Mouse (Mus musculus): ENCODE data around the gene Tbc1d8. TPM values are rescaled to one million over a fixed set of nuclear protein-coding genes. Genes with fewer than 3 reads are reported as not detected.

Tbc1d8 gene
- total RNA-seq, 2 experiments from 2014 or later = 18.3 to 20.2 TPM

DNA sequence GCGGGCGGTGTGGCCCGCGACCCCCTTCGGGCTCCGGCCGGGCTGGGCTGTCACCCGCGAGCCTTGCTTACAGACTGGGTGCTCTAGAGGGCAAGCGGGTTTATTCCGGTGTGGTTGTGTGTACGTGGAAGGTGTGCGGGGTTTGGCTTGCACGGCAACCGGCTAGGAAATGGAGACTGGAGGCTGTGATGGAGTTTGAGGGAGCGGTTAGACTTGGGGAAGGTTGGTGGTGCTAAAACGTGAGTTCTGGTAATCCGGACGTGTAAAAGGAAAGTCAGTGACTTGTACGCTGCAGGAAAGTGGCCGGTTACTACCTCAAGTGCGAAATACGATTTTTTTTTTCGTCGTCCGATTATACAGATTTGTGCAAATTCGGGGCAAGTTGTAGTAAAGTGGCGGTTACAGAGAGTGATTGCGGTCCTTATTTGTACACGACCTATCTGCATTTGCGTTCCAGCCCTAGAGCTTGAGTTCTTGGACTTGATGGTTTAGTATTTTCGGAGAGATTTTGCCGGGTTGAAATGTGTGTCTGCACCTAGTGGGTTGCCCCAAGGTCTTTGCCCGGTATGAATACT is 110.2 kb downstream of the Tbc1d8 start:
- no peak for TF ChIP-seq CTCF (IDR thresholded peaks at IDR 0.05)
- H3K27ac ChIP-seq = peak overlapping the region; percentile 94
- DNase-seq (ENCODE audit: extremely low spot score in 1 of 2, low spot score in 2 of 2) = no peak
- H3K4me3 ChIP-seq = peak overlapping the region; percentile 60
- intact Hi-C loops (cut with DNase I) = no loop called here

DNA sequence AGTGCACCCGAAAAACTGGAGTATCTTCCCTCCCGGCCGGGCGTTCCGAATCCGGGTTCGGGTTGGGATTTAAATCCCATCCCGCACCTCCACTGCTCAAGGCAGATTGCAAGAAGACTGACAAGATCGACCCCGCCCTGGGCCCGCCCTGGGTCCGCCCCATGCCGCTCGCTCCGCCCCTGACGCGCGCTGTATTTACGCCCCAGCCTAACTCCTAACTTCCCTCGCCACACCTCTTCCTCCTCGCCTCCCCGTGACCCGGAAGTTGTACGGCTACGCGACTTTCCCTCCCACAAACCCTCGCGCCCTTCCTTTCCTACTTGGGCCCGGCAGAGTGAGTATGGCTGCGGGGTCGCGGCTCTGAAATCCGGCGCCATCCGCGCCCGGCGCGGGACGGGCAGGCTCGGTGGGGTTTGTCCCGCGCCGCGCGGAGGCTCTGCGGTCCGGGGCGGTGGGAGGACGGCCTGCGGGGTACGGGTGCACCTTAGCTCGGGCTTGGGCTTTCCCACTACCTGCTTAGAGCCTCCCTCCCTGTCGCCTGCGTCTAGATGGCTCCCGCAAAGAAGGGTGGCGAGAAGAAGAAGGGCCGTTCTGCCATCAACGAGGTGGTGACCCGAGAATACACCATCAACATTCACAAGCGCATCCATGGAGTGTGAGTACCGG is 110.8 kb downstream of the Tbc1d8 start, which contains the start of gene Rpl31:
Rpl31 (plus strand) TSS at position 242 of the 666 bp plus-strand sequence.
- intact Hi-C loops (cut with DNase I) = no loop called here

DNA sequence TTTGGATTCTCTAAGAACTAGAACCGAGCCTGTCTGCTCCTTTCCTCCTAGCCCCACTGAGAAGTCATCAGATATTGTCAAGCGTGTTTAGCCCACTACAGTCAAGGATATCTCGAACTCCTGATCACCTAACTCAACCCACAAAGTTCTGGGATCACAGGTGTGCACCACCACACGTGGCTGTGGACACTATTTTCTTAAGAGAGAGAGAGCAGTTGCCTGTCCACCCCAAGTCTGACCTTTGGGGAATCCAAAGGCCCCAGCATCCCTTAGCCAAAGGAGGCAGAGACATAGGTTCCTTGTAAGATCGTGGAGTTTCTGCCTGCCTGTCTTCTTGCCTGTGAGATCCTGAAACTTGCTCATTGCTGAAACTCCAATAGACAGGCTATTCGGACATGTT is 111.5 kb downstream of the Tbc1d8 start:
- no peak for TF ChIP-seq CTCF (IDR thresholded peaks at IDR 0.05)
- intact Hi-C loops (cut with DNase I) = no loop called here
- H3K27ac ChIP-seq = peak overlapping the region; percentile 84
- peak overlapping the region; percentile 60 for H3K4me3 ChIP-seq
- no peak for DNase-seq (ENCODE audit: extremely low spot score in 1 of 2, low spot score in 2 of 2)

More for the DNA sequence above, 110.8 kb downstream of the Tbc1d8 start, which contains the start of gene Rpl31:
- DNase-seq (ENCODE audit: extremely low spot score in 1 of 2, low spot score in 2 of 2) = peak; percentile 97
- H3K27ac ChIP-seq = peak within 1 kb of the TSS; percentile 94
- TF ChIP-seq CTCF (IDR thresholded peaks at IDR 0.05) = no peak
- H3K4me3 ChIP-seq = peak within 1 kb of the TSS; percentile 60

DNA sequence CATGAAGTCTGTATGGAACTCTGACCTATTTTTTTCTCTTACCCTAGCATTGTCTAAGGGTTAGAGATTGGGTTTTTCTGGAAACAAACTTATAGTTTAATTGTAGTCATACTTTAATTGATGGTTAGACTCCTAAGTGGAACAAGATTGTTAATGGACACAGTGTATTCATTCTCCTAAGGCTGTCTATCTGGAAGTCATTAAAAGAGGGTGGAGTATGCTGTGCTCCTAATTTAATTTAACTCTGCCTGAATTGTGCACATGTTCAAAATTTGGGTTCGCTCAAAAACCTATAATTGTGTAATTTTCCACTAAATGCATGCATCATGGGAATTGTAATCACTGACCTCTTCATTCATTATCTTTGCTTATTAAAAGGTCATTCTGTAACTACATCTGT is 113.0 kb downstream of the Tbc1d8 start:
- TF ChIP-seq CTCF (IDR thresholded peaks at IDR 0.05) = no peak
- Histone ChIP-seq H3K4me3 (no peak overlapping the region), H3K27ac (no peak overlapping the region)
- DNase-seq (ENCODE audit: extremely low spot score in 1 of 2, low spot score in 2 of 2) = no peak
- intact Hi-C loops (cut with DNase I) = no loop called here

DNA sequence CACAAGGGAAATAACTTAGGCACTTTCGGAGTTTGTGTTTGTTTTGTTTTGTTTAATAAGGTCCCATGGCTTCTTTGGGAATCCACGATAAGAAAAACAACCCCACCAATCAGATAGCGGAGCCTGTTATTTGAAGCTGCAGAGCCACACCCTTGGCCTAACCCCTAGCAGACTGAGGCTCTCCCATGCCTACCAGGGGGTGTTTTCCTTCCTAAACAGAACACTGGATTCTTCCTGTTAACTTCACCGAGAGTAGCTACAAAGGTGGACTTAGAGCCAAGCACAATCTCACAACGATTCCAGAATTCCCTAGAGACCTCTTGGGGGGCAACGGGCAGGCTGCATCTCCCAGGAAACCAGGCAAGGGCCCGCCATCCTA is 116.1 kb downstream of the Tbc1d8 start:
- Histone ChIP-seq H3K4me3 (no peak overlapping the region), H3K27ac (no peak overlapping the region)
- no peak for TF ChIP-seq CTCF (IDR thresholded peaks at IDR 0.05)
- intact Hi-C loops (cut with DNase I) = no loop called here
- no peak for DNase-seq (ENCODE audit: extremely low spot score in 1 of 2, low spot score in 2 of 2)

DNA sequence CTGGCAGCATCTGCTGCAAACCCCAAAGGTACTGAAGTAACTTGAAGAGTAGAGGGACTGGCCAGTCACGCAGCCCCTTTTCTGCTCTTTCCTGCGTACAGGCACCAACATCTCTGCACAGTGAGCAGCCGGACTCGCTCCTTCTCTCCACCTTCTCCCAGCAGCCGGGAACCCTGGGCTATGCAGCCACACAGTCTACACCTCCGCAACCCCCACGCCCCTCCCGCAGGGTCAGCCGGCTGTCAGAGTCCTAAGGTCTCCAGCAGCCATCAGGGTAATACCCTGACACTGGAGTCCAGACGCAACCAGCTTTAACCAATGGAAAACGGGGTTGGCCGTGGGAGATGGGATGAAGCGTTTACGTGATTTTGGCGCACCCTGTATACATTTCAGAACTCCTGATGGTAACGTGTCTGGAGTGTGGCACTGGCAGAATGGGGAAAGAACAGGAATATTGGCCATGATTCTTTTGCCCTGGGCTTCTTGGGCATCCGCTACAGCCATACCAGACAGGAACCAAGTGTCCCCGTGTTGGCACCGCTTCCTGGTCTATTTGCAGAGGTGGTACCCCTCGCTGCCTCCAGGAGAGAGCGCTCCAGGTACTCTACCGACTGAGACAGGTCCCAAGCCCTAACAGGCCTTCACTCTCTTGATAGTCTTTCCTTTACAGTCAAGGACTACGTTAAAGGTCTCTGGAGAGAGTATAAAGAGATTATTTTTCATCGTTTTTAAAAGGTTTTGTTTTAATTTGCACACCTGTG is 116.6 kb downstream of the Tbc1d8 start:
- no peak for DNase-seq (ENCODE audit: extremely low spot score in 1 of 2, low spot score in 2 of 2)
- intact Hi-C loops (cut with DNase I) = no loop called here
- H3K4me3 ChIP-seq = no peak overlapping the region
- no peak; the same call in 1 of the 2 replicates for TF ChIP-seq CTCF (IDR thresholded peaks at IDR 0.05)
- no peak overlapping the region for H3K27ac ChIP-seq

DNA sequence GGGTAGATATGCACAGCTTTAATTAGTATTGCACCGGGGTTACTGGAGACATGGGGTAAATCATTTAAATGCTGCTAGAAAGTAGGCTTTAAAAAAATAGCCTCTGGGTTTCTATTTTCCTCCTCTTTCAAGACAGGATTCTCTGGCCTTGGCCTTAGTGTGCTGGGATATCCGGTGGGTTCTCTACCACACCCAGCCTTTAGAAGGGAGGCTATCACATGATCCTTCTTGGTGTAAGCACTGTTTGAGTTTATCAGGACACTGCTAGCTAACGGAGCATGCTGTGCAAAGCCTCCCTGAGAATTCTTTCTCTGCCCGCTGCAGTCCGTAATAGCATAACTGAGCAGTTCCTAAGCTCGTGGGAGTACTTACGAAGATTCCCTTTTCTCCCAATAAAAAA is 129.1 kb downstream of the Tbc1d8 start:
- Histone ChIP-seq H3K4me3 (no peak overlapping the region), H3K27ac (peak overlapping the region; percentile 55)
- no peak for TF ChIP-seq CTCF (IDR thresholded peaks at IDR 0.05)
- DNase-seq (ENCODE audit: extremely low spot score in 1 of 2, low spot score in 2 of 2) = no peak
- intact Hi-C loops (cut with DNase I) = no loop called here

DNA sequence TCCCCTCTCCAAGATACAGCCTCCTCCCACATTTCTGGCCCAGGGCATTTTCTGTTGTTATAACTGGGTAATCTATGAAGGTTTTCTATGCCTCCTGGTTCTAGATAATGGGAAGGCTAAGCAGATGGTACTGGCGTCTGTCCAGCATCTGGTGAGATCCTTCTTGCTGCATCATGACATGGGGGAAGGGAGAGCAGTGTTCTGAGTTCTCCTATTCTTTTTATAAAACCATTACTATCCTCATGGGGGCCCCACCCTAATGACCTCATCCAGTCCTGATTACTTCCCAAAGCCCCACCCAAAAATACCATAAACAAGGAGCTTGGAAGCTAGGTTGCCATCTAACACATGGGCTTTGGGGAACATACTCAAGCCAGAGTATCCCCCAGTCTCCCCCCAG is 129.6 kb downstream of the Tbc1d8 start:
- intact Hi-C loops (cut with DNase I) = no loop called here
- TF ChIP-seq CTCF (IDR thresholded peaks at IDR 0.05) = no peak
- peak in 1 of 2 experiments; percentile 56 for DNase-seq (ENCODE audit: extremely low spot score in 1 of 2, low spot score in 2 of 2)
- Histone ChIP-seq H3K4me3 (no peak overlapping the region), H3K27ac (peak overlapping the region; percentile 57)

DNA sequence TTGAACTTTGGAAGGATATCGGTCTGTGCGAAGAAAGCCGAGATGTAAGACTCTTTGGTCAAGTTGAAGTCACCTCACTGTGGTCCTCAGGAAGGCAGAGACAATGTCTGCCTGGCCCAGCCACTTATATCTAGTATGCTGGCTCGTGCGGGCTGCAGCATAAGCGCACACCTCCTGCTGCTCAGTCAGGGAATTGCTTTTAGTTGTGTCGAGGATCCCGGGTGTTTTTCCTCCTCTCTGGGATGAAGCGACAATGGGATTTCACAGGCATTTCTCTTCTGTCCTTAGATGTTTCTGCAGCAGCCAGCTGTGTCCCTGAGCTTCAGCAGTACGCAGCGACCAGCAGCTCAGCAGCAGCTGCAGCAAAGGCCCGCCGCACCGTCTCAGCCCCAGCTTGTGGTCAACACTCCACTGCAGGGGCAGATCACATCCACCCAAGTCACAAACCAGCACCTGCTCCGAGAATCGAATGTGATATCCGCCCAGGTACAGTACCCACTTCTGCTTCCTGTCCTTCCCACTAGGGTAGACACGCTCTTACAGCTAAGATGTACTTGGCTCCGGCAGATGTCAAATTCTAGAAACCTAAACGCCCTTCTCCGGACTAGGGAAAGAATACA is 133.5 kb downstream of the Tbc1d8 start:
- DNase-seq (ENCODE audit: extremely low spot score in 1 of 2, low spot score in 2 of 2) = no peak
- intact Hi-C loops (cut with DNase I) = loop anchor here (5.0 kb wide), 2 partner anchors 88 to 148 kb away; no protein-coding TSS in a partner anchor
- no peak overlapping the region for H3K4me3 ChIP-seq
- H3K27ac ChIP-seq = no peak overlapping the region
- peak; percentile 44 for TF ChIP-seq CTCF (IDR thresholded peaks at IDR 0.05)

DNA sequence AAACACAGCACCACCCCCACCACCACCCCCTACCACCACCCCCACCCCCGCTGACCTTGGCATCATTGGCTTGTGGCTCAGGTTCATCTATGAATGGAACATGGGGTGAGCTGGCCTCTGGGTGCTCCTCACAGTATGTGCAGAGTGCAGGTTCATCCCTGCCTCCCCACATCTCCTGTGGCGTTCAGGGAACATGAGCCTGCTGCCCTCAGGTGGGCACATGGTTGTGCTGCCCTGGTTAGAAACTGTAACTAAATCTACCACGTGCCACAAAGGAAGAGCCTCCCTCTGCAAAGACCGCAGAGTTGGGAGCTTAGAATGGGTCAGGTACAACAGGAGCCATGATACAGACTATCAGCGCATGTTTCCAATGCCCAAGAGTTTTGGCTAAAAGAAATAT is 135.3 kb downstream of the Tbc1d8 start:
- Histone ChIP-seq H3K4me3 (no peak overlapping the region), H3K27ac (no peak overlapping the region)
- intact Hi-C loops (cut with DNase I) = loop anchor here (5.0 kb wide), 2 partner anchors 86 to 146 kb away; no protein-coding TSS in a partner anchor
- no peak; the same call in 1 of the 2 replicates for TF ChIP-seq CTCF (IDR thresholded peaks at IDR 0.05)
- DNase-seq (ENCODE audit: extremely low spot score in 1 of 2, low spot score in 2 of 2) = no peak

DNA sequence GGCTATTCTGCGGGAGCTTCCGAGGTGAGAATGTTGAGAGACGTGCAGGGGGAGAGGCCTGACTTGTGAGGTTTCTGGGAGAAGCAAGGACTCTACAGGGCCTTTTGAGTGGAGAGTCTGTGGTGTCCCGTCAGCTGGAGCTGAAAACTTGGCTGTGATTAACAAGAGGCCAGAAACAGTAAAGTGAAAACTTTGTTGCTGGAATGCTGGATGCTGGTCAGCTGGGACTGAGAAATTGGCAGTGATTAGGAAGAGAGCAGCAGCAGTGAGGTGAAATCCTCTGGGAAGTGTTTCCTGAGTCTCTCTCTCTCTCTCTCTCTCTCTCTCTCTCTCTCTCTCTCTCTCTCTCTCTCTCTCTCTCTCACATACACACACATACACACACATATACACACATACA is 136.7 kb downstream of the Tbc1d8 start:
- no peak for DNase-seq (ENCODE audit: extremely low spot score in 1 of 2, low spot score in 2 of 2)
- intact Hi-C loops (cut with DNase I) = loop anchor here (2.0 to 5.0 kb wide), 3 partner anchors 85 to 341 kb away; no protein-coding TSS in a partner anchor
- H3K27ac ChIP-seq = no peak overlapping the region
- H3K4me3 ChIP-seq = no peak overlapping the region
- TF ChIP-seq CTCF (IDR thresholded peaks at IDR 0.05) = no peak

Measured in left cerebral cortex, adult 2 months (tissue).